Mouse (Mus musculus) lung, postnatal 36 days (tissue): ENCODE measurements at regions not wholly inside any gene's neighbourhood (a gene's known extent, or its start where the extent isn't known, plus 50 kb on each side); places are given as distances from the start of the nearest gene placed in this dataset.
"Not testable (repeated sequence)": the region's sequence is repeated elsewhere in the genome, so short reads cannot be mapped to it uniquely, and the experiment has no call there.

ENCODE experiments used
- DNase-seq: peaks from one replicate; pipeline ENCODE4 v3.0.0; 2022; ENCODE audit warnings: mixed read lengths

DNA sequence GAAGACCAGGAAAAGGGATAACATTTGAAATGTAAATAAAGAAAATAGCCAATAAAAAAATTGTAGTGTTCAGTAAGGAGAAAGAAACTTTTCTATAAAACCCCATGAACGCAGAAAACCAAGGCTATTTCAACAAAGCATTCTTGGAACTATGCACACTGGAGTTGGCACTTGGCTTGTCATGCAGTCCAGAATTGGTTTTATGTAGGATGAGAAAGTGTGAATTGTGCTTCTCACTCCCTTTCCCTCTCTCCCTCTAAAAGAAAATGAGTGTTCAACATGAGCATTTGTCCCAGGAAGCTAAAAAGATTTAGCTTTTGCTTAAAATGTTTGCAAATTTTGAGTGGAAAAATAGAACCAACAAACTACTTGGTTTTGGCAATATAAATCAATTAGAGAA lies 841.6 kb upstream of the Adam24 start:
- no peak for DNase-seq

DNA sequence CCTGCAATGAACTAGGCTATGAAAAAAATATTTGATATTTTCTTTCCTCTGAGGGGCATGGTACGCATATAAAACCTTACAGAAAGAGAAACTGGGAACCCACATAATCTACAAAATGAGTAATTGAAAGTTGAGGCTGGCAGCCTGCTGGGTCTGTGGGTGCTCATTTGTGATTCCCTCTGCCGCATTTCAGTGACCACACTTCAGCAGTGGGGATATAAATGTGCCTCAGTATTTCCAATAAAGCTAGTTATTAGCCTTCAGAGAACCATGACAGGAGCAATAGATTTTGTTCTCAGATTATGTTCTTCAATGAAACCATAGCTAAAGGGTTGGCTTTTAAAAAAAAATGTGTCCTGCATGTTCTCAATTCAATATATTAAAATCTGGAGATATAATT lies 828.0 kb upstream of the Adam24 start:
- no peak for DNase-seq

DNA sequence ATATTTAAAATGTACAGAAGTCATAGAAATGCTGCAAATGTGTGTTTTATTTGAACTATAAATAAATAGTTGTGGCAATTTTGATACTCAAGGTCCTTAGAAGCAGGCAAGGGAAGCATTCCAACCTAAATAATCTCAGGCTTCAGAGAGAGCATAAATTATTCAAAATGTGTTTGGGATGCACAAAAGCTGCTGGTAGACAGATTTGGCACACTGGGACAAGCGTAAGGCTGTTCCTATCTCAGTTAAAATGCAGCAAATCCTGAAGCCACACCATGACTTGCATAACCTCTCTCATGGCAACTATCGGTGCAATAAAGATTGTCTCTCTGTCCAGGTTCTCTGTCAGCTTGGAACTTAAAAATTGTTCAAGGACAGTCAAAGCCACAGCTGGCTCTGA lies 812.3 kb upstream of the Adam24 start:
- no peak for DNase-seq

DNA sequence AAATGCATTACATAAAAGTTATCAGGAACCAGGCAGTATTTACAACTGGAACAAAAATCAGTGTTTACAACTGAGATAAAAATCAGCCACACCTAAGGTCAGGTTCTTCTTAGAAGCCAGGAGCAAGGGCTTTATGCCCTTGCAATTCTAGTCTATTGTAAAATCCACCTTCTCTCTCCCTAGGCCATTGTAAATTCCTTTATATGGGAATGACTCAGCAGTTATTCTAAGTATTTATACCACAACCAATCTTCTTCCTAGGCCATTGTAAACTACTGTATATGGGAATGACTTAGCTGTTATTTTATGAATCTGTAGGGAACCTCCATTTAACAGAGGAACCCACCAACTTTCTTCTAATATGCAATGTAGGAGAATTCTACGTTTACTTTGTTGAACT lies 772.6 kb upstream of the Adam24 start:
- DNase-seq = no peak

DNA sequence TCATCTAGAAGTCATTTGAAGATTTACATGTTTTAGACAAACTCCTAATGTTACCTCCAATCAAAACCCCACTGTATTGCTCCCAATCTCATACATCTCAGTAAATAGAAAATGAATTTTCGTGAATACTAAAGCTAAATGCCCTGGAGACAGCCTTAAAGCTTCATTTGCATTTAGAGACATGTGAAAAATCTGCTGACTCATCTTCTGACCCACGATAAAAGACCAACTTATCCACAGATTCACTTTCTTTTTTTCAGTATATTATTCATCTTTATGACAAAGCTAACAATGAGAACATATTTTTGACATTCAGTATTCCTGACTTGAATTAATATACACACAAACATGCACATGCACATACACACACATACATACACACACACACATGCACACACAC lies 762.0 kb upstream of the Adam24 start:
- no peak for DNase-seq

DNA sequence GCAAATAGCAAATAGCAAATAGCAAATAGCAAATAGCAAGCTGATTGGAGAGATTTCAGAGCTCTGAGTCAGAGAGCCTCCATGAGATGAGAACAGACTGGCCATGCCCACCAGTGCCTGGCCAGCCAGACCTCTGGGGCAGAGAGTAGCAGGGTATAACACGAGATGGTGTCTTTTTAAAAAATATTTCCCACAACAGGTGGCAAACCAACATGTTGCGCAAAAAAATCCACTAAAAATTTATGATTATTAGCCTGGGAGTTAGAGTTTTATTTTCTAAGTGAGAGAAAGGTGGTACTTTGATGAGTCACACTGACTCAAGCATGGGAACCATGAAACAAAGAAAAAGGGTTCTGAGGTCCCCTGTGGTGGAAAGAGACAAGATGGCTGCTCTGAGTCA lies 753.5 kb upstream of the Adam24 start:
- no peak for DNase-seq

DNA sequence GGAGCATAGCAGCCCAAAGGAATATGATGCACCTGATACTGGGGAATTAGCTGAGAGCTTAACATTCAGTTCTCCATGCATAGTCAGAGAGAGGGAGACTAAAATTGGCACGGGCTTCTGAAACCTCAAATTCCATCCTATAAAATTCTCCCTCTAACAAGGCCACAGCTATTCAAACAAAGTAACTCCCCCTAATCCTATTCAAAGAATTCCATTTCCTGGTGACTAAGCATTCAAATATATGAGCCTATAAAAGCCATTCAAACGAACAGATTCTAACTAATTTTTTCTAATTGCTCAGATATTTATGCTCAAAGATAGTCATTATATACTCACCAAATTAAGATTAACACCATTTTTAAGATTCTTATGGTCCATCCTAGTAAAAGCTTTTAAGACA lies 751.1 kb upstream of the Adam24 start:
- no peak for DNase-seq

DNA sequence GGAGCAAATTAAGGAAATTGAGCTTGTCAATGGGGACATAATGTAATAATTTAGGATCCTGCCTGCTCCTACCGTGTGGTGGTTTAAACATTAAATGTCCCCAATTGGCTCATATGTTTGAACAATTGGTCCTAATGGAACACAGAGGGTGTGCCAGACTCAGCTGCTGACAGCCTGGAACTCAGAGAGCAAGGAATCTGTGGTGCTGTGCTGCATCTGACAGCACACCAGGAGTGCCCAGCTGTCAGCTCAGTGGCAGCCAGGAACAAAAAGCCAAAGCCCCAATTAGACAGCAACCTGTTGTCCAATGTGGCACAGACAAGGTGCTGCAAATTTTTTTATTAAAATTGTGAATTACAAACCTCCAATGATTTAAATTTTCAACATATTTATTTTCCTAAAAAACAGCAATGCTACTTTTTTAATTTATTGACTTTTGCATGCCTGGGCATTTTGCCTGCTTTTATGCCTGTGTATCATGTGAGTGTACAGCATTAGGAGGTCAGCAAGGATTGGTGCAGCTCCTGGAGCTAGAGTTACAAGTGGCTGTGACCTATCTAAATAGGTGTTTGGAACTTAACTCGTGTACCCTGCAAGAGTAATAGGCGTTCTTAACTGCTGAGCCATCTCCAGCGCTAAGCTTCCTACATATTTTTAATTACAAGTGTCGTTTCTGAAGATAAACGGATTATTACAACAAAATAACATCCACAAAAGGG lies 724.5 kb upstream of the Adam24 start:
- no peak for DNase-seq

DNA sequence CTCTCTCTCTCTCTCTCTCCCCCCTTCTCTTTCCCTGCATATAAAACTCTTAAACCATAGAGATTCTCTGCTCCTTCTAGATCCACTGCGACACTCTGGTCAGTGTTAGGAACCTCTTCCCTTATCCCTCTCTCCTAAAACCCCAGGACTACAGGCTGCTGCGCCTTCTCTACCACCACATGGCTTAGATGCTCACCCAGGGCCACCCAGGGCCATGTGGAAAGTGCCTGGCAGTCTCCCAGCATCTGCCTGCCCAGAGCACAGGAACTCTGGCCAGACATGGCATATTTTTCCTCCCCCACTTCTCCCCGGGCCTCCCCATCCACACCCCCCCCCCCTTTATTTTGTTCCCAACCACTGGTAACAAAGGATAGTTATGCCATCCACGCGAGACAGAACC lies 720.4 kb upstream of the Adam24 start:
- no peak for DNase-seq

DNA sequence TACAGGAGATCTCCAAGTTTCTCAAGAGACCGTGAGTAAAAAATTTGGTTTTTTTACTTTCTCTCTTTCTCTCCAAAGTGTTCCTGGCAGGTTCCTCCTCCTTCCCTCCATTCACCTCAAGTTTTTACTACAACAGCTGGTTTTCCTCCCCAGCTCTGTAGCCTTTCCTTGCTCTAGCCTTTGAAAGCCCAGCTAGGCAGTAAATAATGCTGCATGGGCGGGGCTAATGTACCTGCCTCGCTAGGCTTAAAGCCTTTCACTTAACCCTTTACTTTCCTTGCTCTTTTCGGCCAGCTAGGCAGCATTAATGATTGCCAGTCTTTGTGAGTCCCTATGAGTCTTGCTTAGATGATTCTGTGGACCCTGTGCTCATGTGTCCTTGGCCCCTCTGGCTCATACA lies 720.0 kb upstream of the Adam24 start:
- no peak for DNase-seq

DNA sequence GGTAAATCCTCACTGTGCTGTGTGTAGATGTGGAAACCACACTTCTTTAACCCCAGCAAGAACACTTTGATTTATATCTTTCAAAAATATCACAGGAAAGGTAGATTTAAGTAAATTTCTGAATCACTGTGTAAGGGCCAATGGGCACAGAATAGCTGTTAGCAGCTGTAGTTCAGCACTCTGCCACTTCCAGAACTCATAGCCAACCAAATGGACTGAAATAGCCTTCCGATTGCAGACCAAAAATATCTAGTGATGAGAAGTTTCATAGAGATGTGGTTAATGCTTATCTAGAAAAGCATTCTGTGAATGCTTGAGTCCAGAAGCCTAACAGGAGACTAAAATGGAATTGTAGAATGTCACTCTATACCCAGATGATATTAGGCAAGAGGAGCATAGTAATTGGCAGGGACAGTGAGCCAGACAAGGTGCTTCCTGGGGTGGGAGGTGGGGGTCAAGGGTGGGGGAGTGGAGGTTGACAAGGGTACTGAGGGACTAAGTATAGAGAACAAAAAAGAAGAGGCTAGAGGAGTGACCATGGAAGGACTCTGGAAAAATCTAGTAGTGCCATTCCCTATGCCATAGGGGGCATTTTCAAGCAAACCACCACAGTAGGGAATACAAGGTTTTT lies 669.6 kb upstream of the Adam24 start:
- DNase-seq = no peak

DNA sequence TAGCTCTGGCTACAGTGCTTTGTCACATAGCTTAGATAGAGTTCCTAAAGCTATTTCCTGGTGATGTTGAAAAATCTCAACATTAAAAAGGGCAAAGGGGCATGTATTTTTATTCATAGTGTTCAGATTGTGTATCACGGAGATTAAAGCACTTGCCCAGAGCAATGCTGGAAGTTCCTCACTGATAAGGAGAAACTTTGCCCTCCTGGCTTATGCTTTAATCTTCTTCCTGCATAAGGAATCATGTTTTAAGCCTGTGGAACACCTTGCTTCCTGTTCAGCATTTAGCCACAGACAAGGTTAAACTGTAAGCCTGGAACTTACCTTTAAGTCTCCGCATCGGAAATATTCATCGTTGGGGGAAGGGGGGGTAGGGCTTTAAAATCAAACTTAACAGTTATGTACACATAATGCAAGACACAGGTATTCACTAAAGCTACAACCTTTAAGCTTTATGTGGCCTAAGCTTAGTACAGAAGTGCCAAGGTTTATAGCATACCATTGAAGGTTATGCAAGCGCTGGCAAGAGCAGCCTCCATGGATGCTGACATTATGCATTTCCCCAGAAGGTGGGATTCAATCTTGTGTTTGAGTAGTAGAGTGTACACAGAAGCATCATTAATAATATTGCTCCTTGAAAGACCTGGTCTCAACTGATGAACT lies 655.5 kb upstream of the Adam24 start:
- DNase-seq = no peak

DNA sequence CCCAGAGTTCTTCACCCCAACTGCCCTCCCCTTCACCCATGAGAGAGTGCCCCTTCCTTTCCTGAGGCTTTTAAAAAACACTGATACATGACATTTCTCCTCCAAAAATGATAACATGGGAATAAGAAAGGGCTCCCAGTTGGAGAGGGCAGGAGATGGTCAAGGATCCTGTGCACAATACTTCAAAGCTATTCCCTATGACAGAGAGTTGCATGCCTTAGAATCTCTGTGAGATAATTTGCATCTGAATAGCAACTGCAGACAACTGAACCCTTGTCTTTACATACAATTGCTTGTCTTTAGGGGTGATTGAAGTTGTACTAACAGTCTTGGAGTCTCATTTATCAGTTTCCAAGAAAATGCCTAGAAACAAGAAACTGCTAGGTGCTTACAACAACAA lies 610.7 kb upstream of the Adam24 start:
- DNase-seq = no peak

DNA sequence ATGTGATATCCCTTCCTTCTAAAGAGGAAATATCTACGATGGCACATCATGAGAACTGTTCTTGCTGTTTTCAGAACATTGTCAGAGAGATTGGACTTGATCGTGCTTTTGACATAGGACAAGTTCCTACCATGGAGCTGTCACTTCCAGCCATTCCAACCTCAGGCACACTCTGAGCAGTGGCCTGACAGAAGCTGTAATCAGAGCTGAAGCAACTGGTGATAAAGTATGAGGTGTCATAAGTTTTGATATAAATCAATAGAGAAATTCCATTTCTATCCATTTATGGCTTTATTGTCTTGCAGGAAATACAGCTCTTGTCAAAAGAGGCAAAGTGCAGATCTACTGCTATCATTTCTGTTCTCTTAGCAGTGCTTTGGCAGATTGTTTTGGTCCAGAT lies 603.7 kb upstream of the Adam24 start:
- DNase-seq = no peak

DNA sequence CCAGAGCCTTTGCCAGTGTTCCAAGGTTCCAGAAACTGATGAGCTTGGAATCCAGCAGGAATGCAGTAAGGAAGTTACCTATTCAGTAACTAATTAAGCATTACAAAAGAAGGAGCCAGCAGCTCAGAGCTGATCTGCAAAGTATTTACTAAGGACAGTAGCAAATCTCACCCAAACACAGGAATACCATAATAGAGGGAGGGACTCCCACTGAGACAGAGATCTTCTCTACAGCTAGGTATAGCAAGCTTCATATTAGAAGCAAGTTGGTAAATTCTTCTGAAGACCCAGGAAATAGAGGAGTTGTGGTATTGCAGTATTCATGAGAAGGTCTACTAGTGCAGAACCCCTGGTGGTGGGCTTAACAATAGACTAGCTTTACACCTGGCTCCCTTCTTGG lies 593.9 kb upstream of the Adam24 start:
- not testable (repeated sequence) for DNase-seq

DNA sequence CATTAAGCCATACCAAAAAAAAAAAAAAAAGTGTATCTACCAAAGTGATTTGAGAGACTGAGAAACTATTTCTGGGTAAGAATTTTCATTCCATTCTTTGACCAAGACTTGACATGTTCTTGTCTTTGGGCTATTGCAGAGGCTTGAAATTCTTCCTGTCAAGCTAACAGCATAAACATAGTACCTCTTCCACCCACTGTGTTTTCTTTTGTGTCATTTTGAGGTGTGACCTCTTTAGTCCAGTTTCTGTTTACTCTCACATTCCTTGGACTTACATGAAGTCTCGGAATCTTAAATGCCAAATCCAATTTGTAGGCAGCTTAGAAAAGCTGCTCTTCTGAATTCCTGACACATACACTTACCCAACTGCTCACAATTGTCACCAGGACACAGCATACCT lies 590.7 kb upstream of the Adam24 start:
- no peak for DNase-seq

DNA sequence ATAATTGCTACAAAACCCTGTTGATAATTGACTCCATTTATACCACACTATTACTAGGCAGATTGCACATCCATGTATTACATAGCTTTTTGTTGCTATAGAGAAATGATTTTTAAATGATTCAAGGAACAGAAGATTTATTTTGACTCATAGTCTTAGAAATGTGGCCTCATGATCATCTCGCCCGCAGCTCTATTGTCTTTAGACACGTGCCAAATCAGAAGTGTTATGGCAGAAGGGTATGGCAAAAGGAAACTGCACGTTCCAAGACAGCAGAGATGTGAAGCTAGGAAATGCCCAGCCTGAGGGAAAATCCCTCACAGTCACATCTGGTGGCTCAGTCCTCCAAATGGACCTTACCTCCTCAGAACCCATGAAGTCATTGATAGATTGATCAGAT lies 585.5 kb upstream of the Adam24 start:
- no peak for DNase-seq

DNA sequence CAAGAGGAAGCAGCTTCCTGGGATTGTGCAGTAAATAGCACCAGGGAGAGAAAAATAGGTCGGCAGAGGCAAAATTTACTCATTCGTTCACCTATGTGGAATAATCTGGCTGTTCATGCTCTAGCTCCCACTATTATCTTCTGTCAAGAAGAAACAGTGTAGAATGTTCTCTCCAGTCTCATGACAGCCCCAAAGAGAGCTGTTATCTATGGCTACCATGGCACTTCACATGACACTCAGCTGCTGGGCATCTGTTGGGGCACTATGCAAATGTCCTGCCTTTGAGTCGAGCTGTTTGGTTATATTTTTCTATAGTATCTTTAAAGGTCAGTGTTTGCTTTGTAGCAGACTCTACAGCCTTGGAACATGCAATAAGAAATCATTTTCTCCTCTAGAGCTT lies 550.5 kb upstream of the Adam24 start:
- DNase-seq = no peak

DNA sequence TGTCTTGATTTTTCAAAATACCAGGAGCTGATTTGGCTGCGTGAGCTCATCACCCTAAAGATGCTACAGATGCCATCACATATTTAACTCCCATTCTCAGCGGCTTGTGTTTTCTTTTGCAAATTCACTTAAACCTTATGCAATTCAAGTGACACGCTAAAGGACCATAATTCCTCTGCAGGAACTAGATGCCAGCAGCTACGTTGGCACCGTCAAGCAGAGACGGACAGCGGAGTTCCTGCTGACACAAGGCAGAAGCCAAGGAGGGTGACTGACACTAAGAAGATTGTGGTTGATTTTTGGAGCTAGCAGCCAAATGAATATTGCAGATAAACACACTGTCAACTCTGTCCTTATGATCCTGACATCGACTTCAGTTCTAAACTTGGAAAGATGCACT lies 547.7 kb upstream of the Adam24 start:
- no peak for DNase-seq

DNA sequence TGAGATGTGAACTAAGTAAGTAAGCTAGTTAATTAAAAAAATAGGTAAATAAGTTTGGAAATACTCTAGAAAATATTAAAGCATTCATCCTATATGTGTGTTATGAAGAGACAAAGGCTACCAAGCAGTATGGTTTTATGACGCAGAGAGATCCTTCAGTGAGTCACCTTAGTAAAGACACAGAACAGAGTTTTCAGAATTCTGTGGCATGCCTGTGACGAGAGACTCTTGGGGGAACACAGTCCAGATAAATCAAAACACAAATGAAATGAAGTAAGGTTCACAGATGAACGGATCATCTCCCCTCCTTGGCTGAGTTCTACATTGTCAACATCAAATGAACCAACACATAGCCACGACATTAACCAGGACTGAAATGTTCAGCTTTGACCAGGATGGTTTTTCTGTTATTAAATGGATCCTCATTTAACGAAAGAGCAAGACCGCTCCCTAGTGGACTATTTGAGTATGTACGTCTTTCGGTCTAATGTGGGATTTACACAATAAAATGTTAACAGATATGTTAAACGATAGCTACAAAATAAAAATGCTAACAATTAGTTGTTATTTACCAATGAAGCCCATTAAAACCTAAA lies 542.1 kb upstream of the Adam24 start:
- DNase-seq = peak; percentile 51

DNA sequence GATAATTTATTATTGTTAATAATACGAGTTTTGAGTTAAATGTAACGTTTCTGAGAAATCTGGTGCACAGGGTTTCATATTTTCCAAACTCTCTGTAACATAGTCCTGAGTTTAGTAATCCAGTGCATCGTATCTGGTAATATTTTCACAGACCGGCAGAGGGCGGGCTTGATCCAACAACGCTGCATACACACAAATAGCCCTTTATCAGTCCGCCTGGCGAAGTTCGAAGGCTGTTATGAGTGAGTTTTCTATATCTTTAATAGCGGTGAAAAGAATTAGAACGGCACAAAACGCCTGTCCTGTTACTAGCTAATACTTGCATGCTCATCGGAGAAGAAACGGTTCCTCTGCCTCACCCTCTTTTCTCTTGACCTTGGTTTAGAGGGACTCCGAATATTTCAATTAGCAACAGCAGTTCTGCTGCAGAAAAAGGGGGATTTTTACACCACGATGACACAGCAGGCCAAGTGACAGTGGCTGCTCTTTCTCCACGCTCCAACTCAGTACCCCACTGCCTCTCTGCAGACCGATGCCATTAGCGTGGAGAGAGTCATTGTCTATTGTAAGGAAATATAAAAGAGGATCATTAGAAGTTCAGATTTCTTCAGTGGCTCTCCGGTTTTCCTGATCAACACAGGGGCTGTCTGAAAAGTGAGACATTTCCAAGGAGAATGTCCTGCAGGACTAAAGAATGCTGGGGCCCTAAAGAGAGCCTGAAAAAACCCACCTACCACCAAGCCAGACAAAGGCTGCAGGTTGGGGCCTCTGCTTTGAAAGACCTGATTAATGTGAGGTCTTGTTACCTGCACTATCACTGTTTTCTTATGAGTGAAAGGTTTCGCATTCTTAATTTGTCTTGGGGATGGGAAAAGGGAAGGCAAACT lies 523.7 kb upstream of the Adam24 start:
- peak; percentile 79 for DNase-seq

DNA sequence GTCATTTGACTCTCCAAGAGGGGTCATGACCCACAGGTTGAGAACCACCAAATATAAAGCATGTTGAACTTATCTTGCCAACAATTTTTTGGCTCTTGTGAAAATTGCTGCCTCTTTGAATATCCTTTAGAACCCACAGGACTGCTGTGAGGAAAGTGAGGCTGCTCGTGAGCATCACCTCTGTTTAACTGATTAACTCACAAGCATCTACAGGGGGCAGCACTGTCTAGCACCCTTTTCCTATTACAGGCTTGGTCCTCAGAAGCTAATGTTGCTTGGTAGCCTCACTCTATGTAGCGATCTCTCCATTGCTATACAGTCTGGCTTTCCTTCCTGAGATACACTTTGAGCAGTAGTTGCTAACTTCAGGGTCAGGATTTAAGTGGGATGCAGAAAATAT lies 522.4 kb upstream of the Adam24 start:
- DNase-seq = no peak
